8 mouse cellular contexts compared by ENCODE assay signal in the genomic region with DNA sequence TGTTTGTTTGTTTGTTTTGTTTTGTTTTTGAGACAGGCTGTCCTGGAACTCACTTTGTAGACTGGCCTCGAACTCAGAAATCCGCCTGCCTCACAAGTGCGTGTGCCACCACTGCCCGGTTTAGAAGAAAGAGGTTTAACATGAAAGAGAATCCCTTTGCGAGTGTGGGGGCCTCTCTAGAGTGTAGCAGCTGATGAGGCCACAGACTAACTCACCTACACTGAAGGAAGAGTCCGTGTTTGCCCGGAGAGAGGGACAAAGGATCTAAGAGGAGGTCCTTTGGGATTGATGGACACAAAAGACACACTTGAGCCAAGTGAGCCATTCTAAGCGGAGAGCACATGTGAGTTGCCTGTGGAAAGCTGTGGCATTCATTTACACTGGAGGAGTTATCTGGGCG. TPM values are rescaled to one million over a fixed set of nuclear protein-coding genes. Genes with fewer than 3 reads are reported as not detected.
DNase-seq lines count a peak whose midpoint lies in the region; ATAC-seq and TF ChIP-seq lines count a peak whose summit lies in the region.

No protein-coding gene starts in this region.

- DNase-seq in cerebellum, postnatal 36 days: no peak
- no peak for DNase-seq in lung, postnatal 14 days
- DNase-seq in induced T-regulatory cell, adult 2 months (ENCODE audit: low read depth): peak; percentile 60
- DNase-seq in thymus, adult 2 months: no peak
- no peak for DNase-seq in ovary, adult 18-20 months (ENCODE audit: low spot score)

- peaks cover 21% of the 10 kb centered on the region for H3K4me1 ChIP-seq in lung, embryonic 15.5 days
- peaks cover 13% of the 10 kb centered on the region for H3K4me1 ChIP-seq in neural tube, embryonic 14.5 days (ENCODE audit: control insufficient read depth, insufficient read depth, low read length)
- H3K4me1 ChIP-seq in thymus, adult 2 months (replicated peaks; ENCODE audit: control insufficient read depth, insufficient read depth, low read length): peaks cover 27% of the 10 kb centered on the region

- H3K4me2 ChIP-seq in lung, embryonic 15.5 days: peak overlapping the region; percentile 53
- H3K4me2 ChIP-seq in neural tube, embryonic 14.5 days (ENCODE audit: low read depth, low read length): peak overlapping the region; percentile 32; the same call in 1 of the 2 replicates

- WGBS in lung, embryonic 15.5 days: 24% methylated on average over 9 of the region's 9 CpGs
- 24% methylated on average over 9 of the region's 9 CpGs for WGBS in neural tube, embryonic 14.5 days
- 22% methylated on average over 9 of the region's 9 CpGs for WGBS in thymus, adult 2 months

- H3K27ac ChIP-seq in lung, embryonic 15.5 days: no peak overlapping the region
- no peak overlapping the region for H3K27ac ChIP-seq in neural tube, embryonic 14.5 days (ENCODE audit: low read depth, low read length)
- no peak overlapping the region for H3K27ac ChIP-seq in thymus, adult 2 months (ENCODE audit: control insufficient read depth, insufficient read depth, low read length)

- H3K9me3 ChIP-seq in lung, embryonic 15.5 days: no peaks in the 10 kb centered on the region
- no peaks in the 10 kb centered on the region for H3K9me3 ChIP-seq in neural tube, embryonic 14.5 days (ENCODE audit: control insufficient read depth, low read length)

- no peak overlapping the region for H3K4me3 ChIP-seq in lung, embryonic 15.5 days
- H3K4me3 ChIP-seq in neural tube, embryonic 14.5 days (ENCODE audit: low read depth, low read length): no peak overlapping the region
- H3K4me3 ChIP-seq in thymus, adult 2 months (ENCODE audit: control insufficient read depth, insufficient read depth, low read length): no peak overlapping the region

- TF ChIP-seq POLR2A in thymus, adult 2 months (IDR thresholded peaks at IDR 0.05; ENCODE audit: control insufficient read depth, extremely low read depth, insufficient read depth, low read length, poor library complexity): no peak

- no peak for TF ChIP-seq CTCF in thymus, adult 2 months (IDR thresholded peaks at IDR 0.05; ENCODE audit: borderline replicate concordance, control insufficient read depth, extremely low read depth, insufficient read depth, low read length, poor library complexity)

- ATAC-seq in cerebellum, adult (ENCODE audit: insufficient number of reproducible peaks, low FRiP score, low TSS enrichment): 0 out of 2 replicates have a peak, but pooled peaks have one; percentile 10
- no peak for ATAC-seq in lung, embryonic 15.5 days (ENCODE audit: borderline replicate concordance, extremely low read depth, low FRiP score, low TSS enrichment)
- ATAC-seq in neural tube, embryonic 14.5 days (ENCODE audit: low read depth): no peak

- H3K27me3 ChIP-seq in lung, embryonic 15.5 days: peaks cover 73% of the 10 kb centered on the region
- H3K27me3 ChIP-seq in neural tube, embryonic 14.5 days (ENCODE audit: control insufficient read depth, insufficient read depth, low read length): peaks cover 18% of the 10 kb centered on the region
- peaks cover 11% of the 10 kb centered on the region; the same call in 1 of the 2 replicates for H3K27me3 ChIP-seq in thymus, adult 2 months (ENCODE audit: control insufficient read depth, insufficient read depth, low read length)

- no peak overlapping the region for H3K9ac ChIP-seq in lung, embryonic 15.5 days
- H3K9ac ChIP-seq in neural tube, embryonic 14.5 days (replicated peaks; ENCODE audit: low read depth, low read length): no peak overlapping the region

- H3K36me3 ChIP-seq in lung, embryonic 15.5 days: no peaks in the 10 kb centered on the region
- H3K36me3 ChIP-seq in neural tube, embryonic 14.5 days (ENCODE audit: control insufficient read depth, insufficient read depth, low read length): peaks cover 2% of the 10 kb centered on the region; the same call in 1 of the 2 replicates
- H3K36me3 ChIP-seq in thymus, adult 2 months (ENCODE audit: control insufficient read depth, insufficient read depth, low read length): peaks cover 1% of the 10 kb centered on the region; the same call in 1 of the 2 replicates

RNA-seq across cellular contexts. Expression of gene Slc26a10, which starts 3.2 kb away (rescaled TPM):
- 0.86 and 0.93 TPM in 2 replicates for polyA plus RNA-seq in lung, embryonic 15.5 days (2015; fragmentation: Nextera tagmentation; extraction: Ambion mirVana)
- polyA plus RNA-seq in neural tube, embryonic 14.5 days (2014; fragmentation: Nextera tagmentation; extraction: Ambion mirVana): 0.80 and 1.3 TPM in 2 replicates
- 3.6 and 6.4 TPM in 2 replicates for polyA plus RNA-seq in thymus, adult 2 months (2012; rRNA removed)

RNA-seq across cellular contexts. Expression of gene B4galnt1, which starts 12.2 kb away (rescaled TPM):
- 2.8 and 3.6 TPM in 2 replicates for polyA plus RNA-seq in lung, embryonic 15.5 days (2015; fragmentation: Nextera tagmentation; extraction: Ambion mirVana)
- 79.3 and 93.4 TPM in 2 replicates for polyA plus RNA-seq in neural tube, embryonic 14.5 days (2014; fragmentation: Nextera tagmentation; extraction: Ambion mirVana)
- polyA plus RNA-seq in thymus, adult 2 months (2012; rRNA removed): 196 and 239 TPM in 2 replicates

RNA-seq across cellular contexts. Expression of gene Arhgef25, which starts 12.6 kb away (rescaled TPM):
- 55.4 and 59.0 TPM in 2 replicates for polyA plus RNA-seq in lung, embryonic 15.5 days (2015; fragmentation: Nextera tagmentation; extraction: Ambion mirVana)
- polyA plus RNA-seq in neural tube, embryonic 14.5 days (2014; fragmentation: Nextera tagmentation; extraction: Ambion mirVana): 24.2 and 31.0 TPM in 2 replicates
- 4.2 and 5.6 TPM in 2 replicates for polyA plus RNA-seq in thymus, adult 2 months (2012; rRNA removed)

RNA-seq across cellular contexts. Expression of gene Dtx3, which starts 18.3 kb away (rescaled TPM):
- polyA plus RNA-seq in lung, embryonic 15.5 days (2015; fragmentation: Nextera tagmentation; extraction: Ambion mirVana): 73.9 and 82.6 TPM in 2 replicates
- polyA plus RNA-seq in neural tube, embryonic 14.5 days (2014; fragmentation: Nextera tagmentation; extraction: Ambion mirVana): 224 and 231 TPM in 2 replicates
- polyA plus RNA-seq in thymus, adult 2 months (2012; rRNA removed): 222 and 263 TPM in 2 replicates

RNA-seq across cellular contexts. Expression of gene Pip4k2c, which starts 34.1 kb away (rescaled TPM):
- polyA plus RNA-seq in lung, embryonic 15.5 days (2015; fragmentation: Nextera tagmentation; extraction: Ambion mirVana): 24.4 and 27.2 TPM in 2 replicates
- 15.5 and 18.1 TPM in 2 replicates for polyA plus RNA-seq in neural tube, embryonic 14.5 days (2014; fragmentation: Nextera tagmentation; extraction: Ambion mirVana)
- 34.4 and 36.1 TPM in 2 replicates for polyA plus RNA-seq in thymus, adult 2 months (2012; rRNA removed)

Comparison
In these comparisons a context has a peak if more than half of its experiments do, and no peak if none do; other contexts are left out.
1. RNA of gene B4galnt1, which starts 12.2 kb away (polyA plus RNA-seq): 196 to 239 TPM in thymus, adult 2 months and 79.3 to 93.4 TPM in neural tube, embryonic 14.5 days; 2.8 to 3.6 TPM in lung, embryonic 15.5 days; every median in the first group is over 10 times any median in the second.